Comparison of ENCODE assay signal across 8 mouse cellular contexts in the genomic region with DNA sequence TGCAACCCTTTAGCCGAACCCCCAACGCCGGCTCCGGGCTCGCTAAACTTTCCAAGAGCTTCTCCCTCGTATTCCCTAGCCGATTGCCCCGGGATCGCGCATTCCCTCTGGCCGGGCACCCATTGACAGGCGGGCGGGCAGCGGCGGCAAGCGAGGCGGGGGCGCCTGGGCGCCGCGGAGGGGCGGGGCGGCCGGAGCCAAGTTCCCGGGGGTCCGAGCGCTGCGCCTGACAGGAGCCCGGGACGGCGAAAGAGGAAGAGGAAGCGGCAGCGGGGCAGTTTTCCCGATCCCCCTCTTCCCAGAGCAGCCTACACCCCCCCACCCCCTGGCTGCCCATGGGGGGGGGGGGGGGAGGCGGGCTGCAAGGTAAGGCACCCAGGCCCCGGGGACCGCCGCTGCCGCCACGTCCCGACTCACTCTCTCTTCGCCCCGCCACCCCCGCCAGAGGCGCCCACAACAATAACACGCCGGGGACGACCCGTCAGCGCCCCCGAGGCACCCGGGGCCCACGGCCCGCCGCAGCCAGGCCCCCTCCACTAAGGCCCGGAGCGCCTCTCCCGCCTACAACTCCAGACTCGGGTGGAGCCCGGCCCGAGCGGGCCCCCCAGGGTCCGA. TPM values are rescaled to one million over a fixed set of nuclear protein-coding genes. Genes with fewer than 3 reads are reported as not detected.
DNase-seq lines count a peak whose midpoint lies in the region; ATAC-seq and TF ChIP-seq lines count a peak whose summit lies in the region.

No protein-coding gene starts in this region.

- peaks cover 26% of the 10 kb centered on the region for H3K4me1 ChIP-seq in heart, embryonic 10.5 days
- H3K4me1 ChIP-seq in cerebellum, adult 2 months (ENCODE audit: control insufficient read depth, insufficient read depth, low read length), result no peaks in the 10 kb centered on the region; the same call in 1 of the 2 replicates
- H3K4me1 ChIP-seq in liver, embryonic 13.5 days (replicated peaks), result peaks cover 46% of the 10 kb centered on the region
- peaks cover 4% of the 10 kb centered on the region; the same call in 1 of the 2 replicates for H3K4me1 ChIP-seq in neural tube, embryonic 11.5 days (ENCODE audit: control insufficient read depth, insufficient read depth, low read length)
- H3K4me1 ChIP-seq in stomach, postnatal 0 days (replicated peaks; ENCODE audit: control insufficient read depth, insufficient read depth), result no peaks in the 10 kb centered on the region

- WGBS in heart, embryonic 10.5 days, result under 1% methylated on average over 40 of the region's 63 CpGs
- under 1% methylated on average over 61 of the region's 63 CpGs for WGBS in cerebellum, adult 2 months
- under 1% methylated on average over 50 of the region's 63 CpGs for WGBS in liver, embryonic 13.5 days (ENCODE audit: insufficient replicate concordance)
- 0% methylated on average over 36 of the region's 63 CpGs for WGBS in neural tube, embryonic 11.5 days
- WGBS in stomach, postnatal 0 days, result 0% methylated on average over 26 of the region's 63 CpGs

- H3K4me3 ChIP-seq in heart, embryonic 10.5 days, result peak overlapping the region; percentile 99
- peak overlapping the region; percentile 70 for H3K4me3 ChIP-seq in cerebellum, adult 2 months (replicated peaks; ENCODE audit: insufficient read depth, low read depth, low read length)
- peak overlapping the region; percentile 83 for H3K4me3 ChIP-seq in liver, embryonic 13.5 days (replicated peaks)
- H3K4me3 ChIP-seq in neural tube, embryonic 11.5 days (ENCODE audit: low read depth, low read length), result peak overlapping the region; percentile 83
- H3K4me3 ChIP-seq in stomach, postnatal 0 days (ENCODE audit: low read depth, low read length), result peak overlapping the region; percentile 98

- no peaks in the 10 kb centered on the region for H3K9me3 ChIP-seq in heart, embryonic 10.5 days
- no peaks in the 10 kb centered on the region for H3K9me3 ChIP-seq in liver, embryonic 13.5 days (replicated peaks)
- no peaks in the 10 kb centered on the region for H3K9me3 ChIP-seq in neural tube, embryonic 11.5 days (ENCODE audit: control insufficient read depth, low read length)
- no peaks in the 10 kb centered on the region for H3K9me3 ChIP-seq in stomach, postnatal 0 days (ENCODE audit: control insufficient read depth, low read length)

- H3K27me3 ChIP-seq in heart, embryonic 10.5 days (ENCODE audit: insufficient read depth, poor library complexity, severe bottlenecking), result no peaks in the 10 kb centered on the region
- no peaks in the 10 kb centered on the region for H3K27me3 ChIP-seq in cerebellum, adult 2 months (ENCODE audit: control insufficient read depth, insufficient read depth, low read length)
- no peaks in the 10 kb centered on the region for H3K27me3 ChIP-seq in liver, embryonic 13.5 days
- H3K27me3 ChIP-seq in neural tube, embryonic 11.5 days (ENCODE audit: control insufficient read depth, insufficient read depth, low read length), result no peaks in the 10 kb centered on the region
- no peaks in the 10 kb centered on the region for H3K27me3 ChIP-seq in stomach, postnatal 0 days (ENCODE audit: control insufficient read depth, insufficient read depth, low read length)

- peak; percentile 63 for ATAC-seq in liver, embryonic 13.5 days (ENCODE audit: low read depth)
- peak; percentile 78 for ATAC-seq in neural tube, embryonic 11.5 days (ENCODE audit: insufficient read depth, low FRiP score, low TSS enrichment)
- peak; percentile 22 for ATAC-seq in stomach, postnatal 0 days (ENCODE audit: low FRiP score, low TSS enrichment)

- H3K27ac ChIP-seq in heart, embryonic 10.5 days, result peak overlapping the region; percentile 96
- no peak overlapping the region for H3K27ac ChIP-seq in cerebellum, adult 2 months (ENCODE audit: insufficient read depth, low read length)
- H3K27ac ChIP-seq in liver, embryonic 13.5 days, result peak overlapping the region; percentile 86
- peak overlapping the region; percentile 94 for H3K27ac ChIP-seq in neural tube, embryonic 11.5 days (ENCODE audit: low read depth, low read length)
- peak overlapping the region; percentile 95 for H3K27ac ChIP-seq in stomach, postnatal 0 days (replicated peaks)

- peak overlapping the region; percentile 95 for H3K4me2 ChIP-seq in liver, embryonic 13.5 days
- peak overlapping the region; percentile 78 for H3K4me2 ChIP-seq in neural tube, embryonic 11.5 days (ENCODE audit: low read depth)
- H3K4me2 ChIP-seq in stomach, postnatal 0 days (replicated peaks; ENCODE audit: low read depth), result peak overlapping the region; percentile 76

- TF ChIP-seq CTCF in cerebellum, adult 2 months (IDR thresholded peaks at IDR 0.05; ENCODE audit: borderline replicate concordance, insufficient read depth, low read depth, low read length), result no peak
- TF ChIP-seq CTCF in stomach, postnatal 0 days (IDR thresholded peaks at IDR 0.05; ENCODE audit: low read depth), result no peak

- H3K9ac ChIP-seq in liver, embryonic 13.5 days, result peak overlapping the region; percentile 94
- H3K9ac ChIP-seq in neural tube, embryonic 11.5 days (ENCODE audit: low read length), result peak overlapping the region; percentile 81
- peak overlapping the region; percentile 96 for H3K9ac ChIP-seq in stomach, postnatal 0 days (ENCODE audit: low read length)

- peak; percentile 89 for DNase-seq in heart, embryonic 10.5 days (ENCODE audit: low spot score)
- DNase-seq in heart, adult 8-10 months (ENCODE audit: low spot score), result no peak
- DNase-seq in cerebellum, adult 2 months, result no peak
- peak; percentile 47 for DNase-seq in gastrocnemius, postnatal 10 days
- peak; percentile 47 for DNase-seq in kidney, adult 18-20 months
- peak; percentile 33 for DNase-seq in liver, embryonic 13.5 days
- no peak for DNase-seq in neural tube, embryonic 11.5 days (ENCODE audit: low spot score)
- peak; percentile 57 for DNase-seq in stomach, postnatal 0 days (ENCODE audit: low spot score)

- TF ChIP-seq EP300 in stomach, postnatal 0 days (optimal IDR thresholded peaks at IDR 0.05), result peak; percentile 6

- TF ChIP-seq POLR2A in cerebellum, adult 2 months (IDR thresholded peaks at IDR 0.05; ENCODE audit: borderline replicate concordance, insufficient read depth, low read length), result no peak

- H3K36me3 ChIP-seq in heart, embryonic 10.5 days, result no peaks in the 10 kb centered on the region
- H3K36me3 ChIP-seq in liver, embryonic 13.5 days, result no peaks in the 10 kb centered on the region
- no peaks in the 10 kb centered on the region for H3K36me3 ChIP-seq in neural tube, embryonic 11.5 days (ENCODE audit: control insufficient read depth, insufficient read depth, low read length)
- H3K36me3 ChIP-seq in stomach, postnatal 0 days (ENCODE audit: control insufficient read depth, insufficient read depth, low read length), result no peaks in the 10 kb centered on the region

RNA-seq across cellular contexts. Expression of gene Pias1, which starts 7.5 kb away (rescaled TPM):
- polyA plus RNA-seq in heart, embryonic 10.5 days (2016; fragmentation: Nextera tagmentation; extraction: Ambion mirVana), result 40.8 and 43.8 TPM in 2 replicates
- 10 to 100 TPM; 25.6 to 29.2 (median 26.2) TPM for total RNA-seq in heart, adult 8-10 months (2022)
- polyA plus RNA-seq in cerebellum, adult 2 months (2012; rRNA removed), result 26.8 and 28.5 TPM in 2 replicates
- 10 to 100 TPM; 17.1 to 23.5 TPM for total RNA-seq in gastrocnemius, postnatal 10 days (2021)
- 25.6 and 30.6 TPM in 2 replicates for polyA plus RNA-seq in liver, embryonic 13.5 days (2015; fragmentation: Nextera tagmentation; extraction: Ambion mirVana)
- 60.3 and 63.2 TPM in 2 replicates for polyA plus RNA-seq in neural tube, embryonic 11.5 days (2014; fragmentation: Nextera tagmentation; extraction: Ambion mirVana)
- polyA plus RNA-seq in stomach, postnatal 0 days (2015; fragmentation: Nextera tagmentation; extraction: Ambion mirVana), result 28.0 and 28.4 TPM in 2 replicates

Comparison
In these comparisons a context has a peak if more than half of its experiments do, and no peak if none do; other contexts are left out.
1. DNase-seq: peak in heart, embryonic 10.5 days (single experiment), gastrocnemius, postnatal 10 days (single experiment), kidney, adult 18-20 months (single experiment), liver, embryonic 13.5 days (single experiment) and stomach, postnatal 0 days (single experiment); none in heart, adult 8-10 months (single experiment), cerebellum, adult 2 months (0 of 2) and neural tube, embryonic 11.5 days (single experiment).
2. ATAC-seq: peak in every context shown above with its lines; median percentile 78 in neural tube, embryonic 11.5 days; 63 in liver, embryonic 13.5 days; 22 in stomach, postnatal 0 days.
3. Peak in every context shown above with its lines, with median percentiles within 50 percentile points of each other: H3K4me3 ChIP-seq, H3K4me2 ChIP-seq and H3K9ac ChIP-seq.